Mouse (Mus musculus): Measurements from ENCODE around the gene Emx1. TPM values are rescaled to one million over a fixed set of nuclear protein-coding genes. Genes with fewer than 3 reads are reported as not detected.

Emx1 gene
- 13.8 and 22.6 TPM in 2 replicates for polyA plus RNA-seq (2012; rRNA removed)

DNA sequence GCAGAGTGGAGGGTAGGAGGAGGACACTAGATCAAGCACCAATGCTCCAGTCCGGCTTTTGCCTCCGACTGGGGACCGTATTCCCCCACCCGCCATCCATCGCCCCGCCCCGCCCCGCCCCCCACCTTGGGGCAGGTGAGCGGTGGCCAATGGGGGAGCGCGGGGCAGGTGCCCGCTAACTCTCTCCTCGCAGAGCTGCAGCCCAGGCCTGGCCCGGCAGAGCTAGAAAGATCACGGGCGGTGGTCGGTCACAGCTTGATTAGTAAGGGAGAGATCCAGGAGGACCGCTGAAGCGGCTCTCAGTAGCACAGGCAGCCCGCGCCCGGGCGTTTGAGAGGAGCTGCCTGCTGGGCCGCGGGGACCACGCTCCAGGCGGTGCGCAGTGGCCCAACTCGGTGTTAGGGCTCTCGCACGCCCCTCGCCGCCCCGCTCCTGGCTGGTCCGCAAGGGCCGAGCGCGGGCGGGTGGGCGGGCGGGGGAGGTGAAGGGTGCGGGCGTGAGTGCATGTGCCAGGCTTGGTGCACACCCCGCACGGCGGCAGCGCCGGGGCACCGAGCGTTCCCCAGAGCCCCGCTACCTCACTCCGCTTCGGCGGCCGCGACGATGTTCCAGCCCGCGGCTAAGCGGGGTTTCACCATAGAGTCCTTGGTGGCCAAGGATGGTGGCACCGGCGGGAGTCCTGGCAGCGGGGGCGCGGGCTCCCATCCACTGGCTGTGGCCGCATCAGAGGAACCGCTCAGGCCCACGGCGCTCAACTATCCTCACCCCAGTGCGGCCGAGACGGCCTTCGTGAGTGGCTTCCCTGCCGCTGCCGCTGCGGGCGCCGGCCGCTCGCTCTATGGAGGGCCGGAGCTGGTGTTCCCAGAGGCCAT, at the start of gene Emx1:
Gene Emx1, plus strand, starts transcription at position 99 of the 872 bp plus-strand sequence.

Other genes starting within 250 kb of the Emx1 start
- 14.0 and 16.8 TPM in 2 replicates for gene Exoc6b, start 117.9 kb upstream of the Emx1 start, polyA plus RNA-seq (2012; rRNA removed)
- 17.1 and 26.7 TPM in 2 replicates for gene Spr, start 49.7 kb upstream of the Emx1 start, polyA plus RNA-seq (2012; rRNA removed)
- 6.1 and 6.3 TPM in 2 replicates for gene Sfxn5, start 146.0 kb downstream of the Emx1 start, polyA plus RNA-seq (2012; rRNA removed)
- gene Rab11fip5, start 187.2 kb downstream of the Emx1 start, polyA plus RNA-seq (2012; rRNA removed): 5.7 and 7.0 TPM in 2 replicates
- gene Noto, start 236.4 kb downstream of the Emx1 start, polyA plus RNA-seq (2012; rRNA removed): not detected in 2 replicates
- gene Smyd5, start 244.6 kb downstream of the Emx1 start, polyA plus RNA-seq (2012; rRNA removed): 63.7 and 90.4 TPM in 2 replicates

All from central nervous system, embryonic 11.5 days (tissue).